Mouse (Mus musculus): ENCODE measurements around the gene Dgcr6. TPM values are rescaled to one million over a fixed set of nuclear protein-coding genes. Genes with fewer than 3 reads are reported as not detected.

Gene Dgcr6
- polyA plus RNA-seq, 1 experiment from 2014 or later = 77.0 TPM

DNA sequence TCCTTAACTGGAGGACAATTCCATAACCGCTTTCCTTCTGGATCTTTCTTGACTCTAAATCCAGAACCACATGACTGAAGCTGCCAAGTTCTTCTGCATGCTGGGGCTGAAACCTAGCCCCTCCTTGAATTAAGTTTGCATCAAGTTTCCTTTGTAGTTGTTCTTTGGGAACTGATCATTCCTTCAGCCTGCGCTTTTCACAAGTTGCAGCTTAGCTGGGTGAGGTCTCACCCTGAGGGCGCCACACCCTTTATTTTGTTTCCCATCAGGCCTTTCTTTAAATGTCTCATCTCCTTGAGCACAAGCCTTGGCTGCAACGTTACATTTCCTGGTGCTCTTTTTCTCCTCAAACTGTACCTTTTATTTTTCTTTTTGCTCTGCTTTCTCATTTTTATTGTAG, 50.2 kb downstream of the Dgcr6 start:
- no peak for ATAC-seq
- Histone ChIP-seq H3K27ac (ENCODE audit: low read length) (no peak overlapping the region), H3K4me1 (ENCODE audit: control insufficient read depth, insufficient read depth, low read length) (no peaks in the 10 kb centered on the region), H3K9ac (ENCODE audit: low read depth, low read length) (no peak overlapping the region), H3K27me3 (replicated peaks; ENCODE audit: control insufficient read depth, insufficient read depth, low read length) (no peaks in the 10 kb centered on the region), H3K4me3 (ENCODE audit: low read length) (no peak overlapping the region), H3K36me3 (ENCODE audit: control insufficient read depth, insufficient read depth, low read length) (no peaks in the 10 kb centered on the region), H3K9me3 (ENCODE audit: control insufficient read depth, low read length) (no peaks in the 10 kb centered on the region), H3K4me2 (ENCODE audit: low read depth, low read length) (no peak overlapping the region)
- WGBS = 75% methylated on average over 4 of the region's 4 CpGs

- Histone ChIP-seq H3K4me3 (ENCODE audit: low read length) (no peak overlapping the region), H3K4me1 (ENCODE audit: control insufficient read depth, insufficient read depth, low read length) (no peaks in the 10 kb centered on the region), H3K27me3 (replicated peaks; ENCODE audit: control insufficient read depth, insufficient read depth, low read length) (no peaks in the 10 kb centered on the region), H3K4me2 (ENCODE audit: low read depth, low read length) (no peak overlapping the region), H3K36me3 (ENCODE audit: control insufficient read depth, insufficient read depth, low read length) (no peaks in the 10 kb centered on the region), H3K9me3 (ENCODE audit: control insufficient read depth, low read length) (no peaks in the 10 kb centered on the region), H3K27ac (ENCODE audit: low read length) (no peak overlapping the region), H3K9ac (ENCODE audit: low read depth, low read length) (no peak overlapping the region)
- ATAC-seq = no peak
- WGBS = 75% methylated on average over 1 of the region's 1 CpGs
Observed at GRCm38 (mm10) chr16:18103366-18103765, 50.7 kb downstream of the Dgcr6 start.

DNA sequence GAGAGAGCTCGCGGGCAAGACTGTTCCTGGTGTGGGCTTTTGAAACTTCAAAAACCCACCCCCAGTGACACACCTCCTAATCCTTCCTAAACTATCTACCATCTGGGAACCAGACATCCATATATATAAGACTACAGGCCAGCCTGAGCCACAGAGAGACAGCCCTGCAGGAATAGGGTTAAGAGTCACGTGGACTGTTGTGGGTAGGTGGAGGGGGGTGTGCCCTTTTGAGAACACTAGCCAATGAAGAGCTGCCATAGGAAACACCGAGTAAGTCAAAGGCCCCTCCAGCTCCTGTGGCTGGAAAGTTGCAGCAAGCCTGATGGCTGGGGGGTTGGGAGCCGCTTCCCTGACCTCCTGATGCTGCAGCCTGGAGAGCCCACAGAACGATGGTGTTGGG, 51.1 kb downstream of the Dgcr6 start:
- Histone ChIP-seq H3K27ac (ENCODE audit: low read length) (no peak overlapping the region), H3K4me1 (ENCODE audit: control insufficient read depth, insufficient read depth, low read length) (no peaks in the 10 kb centered on the region), H3K27me3 (replicated peaks; ENCODE audit: control insufficient read depth, insufficient read depth, low read length) (no peaks in the 10 kb centered on the region), H3K36me3 (ENCODE audit: control insufficient read depth, insufficient read depth, low read length) (no peaks in the 10 kb centered on the region), H3K4me3 (ENCODE audit: low read length) (no peak overlapping the region), H3K9ac (ENCODE audit: low read depth, low read length) (no peak overlapping the region), H3K9me3 (ENCODE audit: control insufficient read depth, low read length) (no peaks in the 10 kb centered on the region), H3K4me2 (ENCODE audit: low read depth, low read length) (no peak overlapping the region)
- WGBS = 38% methylated on average over 6 of the region's 6 CpGs
- no peak for ATAC-seq

DNA sequence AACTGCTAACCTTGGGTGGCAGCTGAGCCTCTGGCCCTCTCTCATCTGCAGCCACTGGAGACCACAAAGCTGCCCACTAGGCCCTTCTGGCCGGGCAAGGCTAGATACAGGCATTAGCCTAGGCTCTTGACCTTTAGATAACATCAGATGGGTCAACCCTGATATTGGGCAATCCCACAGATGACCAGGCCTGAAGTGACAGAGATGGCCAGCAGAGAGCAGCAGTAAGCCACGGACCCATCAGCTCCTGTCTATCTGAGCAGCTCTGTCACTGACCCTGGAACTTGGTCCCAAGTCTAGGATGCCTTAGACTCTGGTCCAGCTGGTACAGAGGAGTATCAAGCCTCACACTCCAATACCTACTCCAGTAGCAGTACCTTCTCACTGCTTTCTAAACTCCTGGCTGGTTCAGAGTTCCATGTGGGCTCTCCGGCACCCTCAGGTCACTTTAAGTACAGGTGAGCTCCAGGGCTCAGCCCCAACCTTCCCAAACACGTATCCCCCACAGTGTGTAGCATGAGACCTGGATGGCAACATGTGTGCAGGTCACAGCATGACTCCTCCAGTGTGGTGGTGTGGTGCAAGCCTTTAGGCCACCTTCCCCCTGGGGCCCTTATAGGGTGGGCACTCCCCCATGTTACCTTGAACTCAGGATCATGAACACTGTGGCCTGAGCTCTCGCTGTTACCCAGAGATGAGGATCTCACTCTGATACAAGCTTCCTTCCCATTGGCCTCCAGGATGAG, 55.7 kb downstream of the Dgcr6 start:
- Histone ChIP-seq H3K36me3 (ENCODE audit: control insufficient read depth, insufficient read depth, low read length) (no peaks in the 10 kb centered on the region), H3K4me3 (ENCODE audit: low read length) (no peak overlapping the region), H3K4me2 (ENCODE audit: low read depth, low read length) (no peak overlapping the region), H3K27me3 (replicated peaks; ENCODE audit: control insufficient read depth, insufficient read depth, low read length) (no peaks in the 10 kb centered on the region), H3K27ac (ENCODE audit: low read length) (no peak overlapping the region), H3K4me1 (ENCODE audit: control insufficient read depth, insufficient read depth, low read length) (no peaks in the 10 kb centered on the region), H3K9ac (ENCODE audit: low read depth, low read length) (no peak overlapping the region), H3K9me3 (ENCODE audit: control insufficient read depth, low read length) (peaks cover 6% of the 10 kb centered on the region; the same call in 1 of the 2 replicates)
- WGBS = 57% methylated on average over 5 of the region's 5 CpGs
- peak; percentile 75 for ATAC-seq

GRCm38 (mm10) chr16:18111042-18111441, 58.4 kb downstream of the Dgcr6 start:
- Histone ChIP-seq H3K27ac (ENCODE audit: low read length) (no peak overlapping the region), H3K27me3 (replicated peaks; ENCODE audit: control insufficient read depth, insufficient read depth, low read length) (no peaks in the 10 kb centered on the region), H3K9ac (ENCODE audit: low read depth, low read length) (no peak overlapping the region), H3K4me2 (ENCODE audit: low read depth, low read length) (no peak overlapping the region), H3K9me3 (ENCODE audit: control insufficient read depth, low read length) (peaks cover 6% of the 10 kb centered on the region; the same call in 1 of the 2 replicates), H3K4me3 (ENCODE audit: low read length) (no peak overlapping the region), H3K36me3 (ENCODE audit: control insufficient read depth, insufficient read depth, low read length) (no peaks in the 10 kb centered on the region), H3K4me1 (ENCODE audit: control insufficient read depth, insufficient read depth, low read length) (no peaks in the 10 kb centered on the region)
- ATAC-seq = no peak
- 71% methylated on average over 7 of the region's 7 CpGs for WGBS

DNA sequence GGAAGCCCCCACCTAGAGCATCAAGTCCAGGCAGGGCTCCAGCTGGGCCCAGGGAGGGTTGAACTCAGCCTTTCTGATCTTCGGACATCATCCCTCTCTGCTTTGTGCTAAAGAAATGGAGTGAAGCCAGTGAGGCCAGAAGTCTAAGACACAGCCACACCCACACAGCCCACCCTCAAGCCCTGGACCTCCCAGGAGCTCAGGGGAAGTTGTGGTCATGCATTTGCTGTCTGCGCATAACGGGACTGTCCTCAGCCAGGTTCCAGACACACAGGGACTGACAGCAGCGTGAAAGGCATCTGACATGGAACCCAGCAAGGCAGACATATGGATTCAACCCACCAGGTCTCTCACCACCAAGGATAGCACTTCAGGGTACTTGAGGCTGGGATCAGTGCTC, 63.8 kb downstream of the Dgcr6 start:
- H3K36me3 ChIP-seq (ENCODE audit: control insufficient read depth, insufficient read depth, low read length) = no peaks in the 10 kb centered on the region
- WGBS = 83% methylated on average over 4 of the region's 4 CpGs
- no peak overlapping the region for H3K4me3 ChIP-seq (ENCODE audit: low read length)
- no peak overlapping the region for H3K4me2 ChIP-seq (ENCODE audit: low read depth, low read length)
- H3K9ac ChIP-seq (ENCODE audit: low read depth, low read length) = no peak overlapping the region
- H3K4me1 ChIP-seq (ENCODE audit: control insufficient read depth, insufficient read depth, low read length) = no peaks in the 10 kb centered on the region
- no peak for ATAC-seq
- no peaks in the 10 kb centered on the region for H3K27me3 ChIP-seq (replicated peaks; ENCODE audit: control insufficient read depth, insufficient read depth, low read length)
- H3K27ac ChIP-seq (ENCODE audit: low read length) = no peak overlapping the region
- no peaks in the 10 kb centered on the region for H3K9me3 ChIP-seq (ENCODE audit: control insufficient read depth, low read length)

DNA sequence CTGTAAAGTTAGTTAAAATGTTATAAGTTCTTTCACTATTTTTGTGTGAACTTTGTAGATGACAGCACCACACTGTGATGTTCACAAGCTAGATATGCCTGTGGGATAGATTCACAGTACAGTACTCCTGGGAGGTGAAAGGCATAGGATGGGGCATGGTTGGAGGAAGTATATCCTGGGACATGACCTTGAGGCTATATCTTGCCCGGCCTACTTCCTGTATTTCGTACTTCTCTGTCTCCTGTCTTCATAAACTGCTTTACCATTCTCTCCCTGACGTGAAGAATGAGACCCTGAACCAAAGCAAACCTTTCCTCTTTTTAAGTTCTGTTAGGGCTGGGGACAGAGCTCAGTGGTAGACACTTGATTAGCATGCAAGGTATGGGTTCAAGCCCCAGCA, 65.6 kb downstream of the Dgcr6 start:
- WGBS = 61% methylated on average over 3 of the region's 3 CpGs
- ATAC-seq = no peak
- no peaks in the 10 kb centered on the region for H3K9me3 ChIP-seq (ENCODE audit: control insufficient read depth, low read length)

DNA sequence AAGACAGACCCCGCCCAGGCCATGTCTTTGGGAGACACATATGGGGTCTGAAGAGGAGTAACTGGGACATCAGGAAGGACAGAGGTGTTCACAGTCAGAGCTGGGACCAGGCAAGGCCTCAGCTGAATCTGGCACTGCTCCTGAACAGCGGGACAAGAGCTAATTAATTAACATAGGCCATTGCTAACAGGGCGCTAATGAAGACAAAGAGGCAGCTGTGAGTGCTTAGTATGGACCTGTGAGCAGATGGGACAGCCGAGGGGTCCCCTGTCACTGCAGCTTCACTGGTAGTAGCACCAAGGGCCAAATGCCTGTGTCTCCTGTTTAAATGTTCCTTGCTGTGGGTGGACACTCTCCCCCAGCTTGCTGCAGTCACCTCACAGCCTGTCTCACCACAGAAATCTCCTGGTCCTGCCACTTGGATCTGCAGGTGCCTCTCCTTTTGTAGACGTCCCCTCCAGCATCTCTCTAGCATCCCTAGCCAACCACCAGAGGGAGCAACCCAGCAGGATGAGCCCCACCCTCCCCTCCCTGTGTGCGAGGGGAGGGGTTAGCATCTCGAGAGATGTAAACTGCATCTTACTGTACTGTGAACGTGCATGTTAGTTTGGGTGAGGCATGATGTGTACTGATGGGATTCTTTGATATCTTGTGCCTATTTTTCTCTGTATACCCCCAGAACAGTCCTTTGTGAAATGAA, 66.5 kb downstream of the Dgcr6 start:
- no peaks in the 10 kb centered on the region for H3K36me3 ChIP-seq (ENCODE audit: control insufficient read depth, insufficient read depth, low read length)
- WGBS = 23% methylated on average over 8 of the region's 8 CpGs
- no peaks in the 10 kb centered on the region for H3K4me1 ChIP-seq (ENCODE audit: control insufficient read depth, insufficient read depth, low read length)
- no peak overlapping the region for H3K4me2 ChIP-seq (ENCODE audit: low read depth, low read length)
- no peak overlapping the region for H3K4me3 ChIP-seq (ENCODE audit: low read length)
- H3K9me3 ChIP-seq (ENCODE audit: control insufficient read depth, low read length) = no peaks in the 10 kb centered on the region
- H3K27me3 ChIP-seq (replicated peaks; ENCODE audit: control insufficient read depth, insufficient read depth, low read length) = no peaks in the 10 kb centered on the region
- no peak overlapping the region for H3K9ac ChIP-seq (ENCODE audit: low read depth, low read length)
- ATAC-seq = peak; percentile 62; the same call in 1 of the 2 replicates
- H3K27ac ChIP-seq (ENCODE audit: low read length) = no peak overlapping the region

More for the DNA sequence above, 65.6 kb downstream of the Dgcr6 start:
- H3K27me3 ChIP-seq (replicated peaks; ENCODE audit: control insufficient read depth, insufficient read depth, low read length) = no peaks in the 10 kb centered on the region
- no peaks in the 10 kb centered on the region for H3K36me3 ChIP-seq (ENCODE audit: control insufficient read depth, insufficient read depth, low read length)
- H3K4me3 ChIP-seq (ENCODE audit: low read length) = no peak overlapping the region
- H3K4me2 ChIP-seq (ENCODE audit: low read depth, low read length) = no peak overlapping the region
- no peak overlapping the region for H3K27ac ChIP-seq (ENCODE audit: low read length)
- H3K9ac ChIP-seq (ENCODE audit: low read depth, low read length) = no peak overlapping the region
- H3K4me1 ChIP-seq (ENCODE audit: control insufficient read depth, insufficient read depth, low read length) = no peaks in the 10 kb centered on the region

All from intestine, embryonic 16.5 days (tissue).